Mouse (Mus musculus) hindbrain, embryonic 11.5 days (tissue): ENCODE measurements at regions not wholly inside any gene's neighbourhood (a gene's known extent, or its start where the extent isn't known, plus 50 kb on each side); places are given as distances from the start of the nearest gene placed in this dataset.
"Not testable (repeated sequence)": the region's sequence is repeated elsewhere in the genome, so short reads cannot be mapped to it uniquely, and the experiment has no call there.

Experiments
- ATAC-seq: fragments of 200-750 bp; cut with Nextera tagmentation; 2 replicates; pipeline ENCODE4 v1.8.0; 2017; ENCODE audit warnings: mild to moderate bottlenecking, moderate TSS enrichment, moderate library complexity; ENCODE audit not compliant: low FRiP score
- DNase-seq: peaks from one replicate; pipeline ENCODE4 v3.0.0-alpha.2; 2015; ENCODE audit warnings: low spot score
- H3K27ac ChIP-seq: fragments of 300-500 bp; sonication (generic); 2 replicates; pipeline ENCODE4 v1.5.1; 2014; ENCODE audit warnings: mild to moderate bottlenecking, low read depth, low read length
- H3K27me3 ChIP-seq: fragments of 300-500 bp; sonication (generic); 2 replicates; pipeline ENCODE4 v1.6.1; 2014; ENCODE audit warnings: mild to moderate bottlenecking, low read length, moderate library complexity, mixed read lengths; ENCODE audit not compliant: control insufficient read depth, insufficient read depth
- H3K36me3 ChIP-seq: fragments of 300-500 bp; sonication (generic); 2 replicates; pipeline ENCODE4 v1.6.1; 2014; ENCODE audit warnings: mild to moderate bottlenecking, low read length, moderate library complexity, mixed read lengths; ENCODE audit not compliant: control insufficient read depth, insufficient read depth
- H3K4me1 ChIP-seq: fragments of 300-500 bp; sonication (generic); replicated peaks from 2 replicates; pipeline ENCODE4 v1.6.1; 2014; ENCODE audit warnings: low read length, mixed read lengths; ENCODE audit not compliant: control insufficient read depth, insufficient read depth
- H3K4me2 ChIP-seq: fragments of 300-500 bp; sonication (generic); replicated peaks from 2 replicates; pipeline ENCODE4 v1.6.1; 2014; ENCODE audit warnings: mild to moderate bottlenecking, low read depth, low read length
- H3K4me3 ChIP-seq: fragments of 300-500 bp; sonication (generic); 2 replicates; pipeline ENCODE4 v1.5.1; 2014; ENCODE audit warnings: low read depth, low read length
- H3K9ac ChIP-seq: fragments of 300-500 bp; sonication (generic); 2 replicates; pipeline ENCODE4 v1.6.1; 2014; ENCODE audit warnings: low read depth, low read length
- H3K9me3 ChIP-seq: fragments of 300-500 bp; sonication (generic); 2 replicates; pipeline ENCODE4 v1.6.1; 2016; ENCODE audit warnings: low read length; ENCODE audit not compliant: control insufficient read depth
- WGBS: fragments of 180-500 bp; shearing (Covaris S2); extraction: QIAGEN DNeasy Blood & Tissue Kit; methylation state at CpG from one replicate; pipeline ENCODE4 v1.1.7; 2014; 5-methylcytosine and 5-hydroxymethylcytosine counted together

DNA sequence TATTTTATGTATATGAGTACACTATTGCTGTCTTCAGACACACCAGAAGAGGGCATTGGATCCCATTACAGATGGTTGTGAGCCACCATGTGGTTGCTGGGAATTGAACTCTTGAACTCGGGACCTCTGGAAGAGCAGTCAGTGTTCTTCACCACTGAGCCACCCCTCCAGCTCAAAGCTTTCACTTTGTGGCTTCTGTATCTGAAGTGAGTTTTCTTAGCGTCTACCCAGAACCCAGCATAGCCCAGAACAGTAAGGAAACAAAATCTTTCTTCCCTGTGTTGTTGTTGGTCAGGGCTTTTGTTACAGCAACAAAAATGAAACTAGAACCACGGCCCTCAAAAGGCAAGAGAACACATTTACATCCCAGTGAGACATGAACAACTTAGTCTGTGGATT lies 66.5 kb upstream of the Cpm start:
- H3K4me2 ChIP-seq, H3K27me3 ChIP-seq, DNase-seq, H3K9ac ChIP-seq, ATAC-seq, H3K36me3 ChIP-seq, H3K4me1 ChIP-seq, H3K27ac ChIP-seq, H3K4me3 ChIP-seq, H3K9me3 ChIP-seq: not testable (repeated sequence)
- 82% methylated on average over 3 of the region's 3 CpGs for WGBS

DNA sequence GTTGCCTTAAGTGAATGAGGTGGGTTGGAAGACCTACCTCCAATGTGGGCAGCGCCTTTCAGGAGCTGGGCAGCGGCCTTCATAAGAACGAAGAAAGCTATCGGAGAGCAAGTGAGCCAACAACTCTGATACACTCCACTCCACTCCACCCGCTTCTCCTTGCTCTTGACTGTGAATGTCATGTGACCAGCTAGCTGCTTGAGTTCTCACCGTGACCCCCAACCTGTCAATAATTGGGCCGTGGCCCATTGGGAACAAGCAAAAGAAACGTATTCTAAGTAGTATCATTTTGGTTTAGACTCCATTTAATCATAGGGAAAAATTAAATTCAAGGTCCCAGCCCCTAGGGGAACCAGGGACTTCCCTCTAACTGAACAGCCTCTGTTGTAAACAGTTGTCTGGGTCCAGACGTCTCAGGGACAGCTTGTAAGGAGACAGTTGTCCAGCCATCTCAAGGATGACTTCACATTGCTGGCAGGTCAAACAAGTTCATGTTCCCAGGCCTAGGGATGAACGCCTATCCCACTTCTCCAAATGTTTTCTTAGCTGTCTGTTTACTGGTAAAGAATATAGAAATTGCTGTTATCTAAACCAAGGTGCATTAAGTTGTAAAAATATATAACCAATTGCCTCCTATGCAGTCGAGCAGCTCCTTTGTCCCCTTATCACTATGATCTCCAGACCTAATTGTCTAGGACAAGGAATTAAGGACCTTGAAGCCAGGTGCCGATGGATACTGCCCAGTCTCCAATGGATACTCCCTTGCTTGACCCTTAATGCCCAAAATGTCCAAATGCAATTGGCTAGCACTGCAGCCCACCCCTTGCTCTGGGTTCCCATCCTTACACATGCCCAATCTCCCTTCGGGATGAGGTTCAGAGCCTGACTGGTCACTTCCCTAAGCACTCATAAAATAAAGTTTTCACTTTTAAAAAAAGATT lies 67.1 kb upstream of the Cpm start:
- Histone ChIP-seq H3K9ac (no peak overlapping the region), H3K9me3 (no peaks in the 10 kb centered on the region), H3K27ac (no peak overlapping the region), H3K4me1 (no peaks in the 10 kb centered on the region), H3K27me3 (no peaks in the 10 kb centered on the region), H3K4me3 (no peak overlapping the region), H3K4me2 (no peak overlapping the region), H3K36me3 (no peaks in the 10 kb centered on the region)
- WGBS, result 87% methylated on average over 13 of the region's 13 CpGs
- DNase-seq, result no peak
- ATAC-seq, result no peak

DNA sequence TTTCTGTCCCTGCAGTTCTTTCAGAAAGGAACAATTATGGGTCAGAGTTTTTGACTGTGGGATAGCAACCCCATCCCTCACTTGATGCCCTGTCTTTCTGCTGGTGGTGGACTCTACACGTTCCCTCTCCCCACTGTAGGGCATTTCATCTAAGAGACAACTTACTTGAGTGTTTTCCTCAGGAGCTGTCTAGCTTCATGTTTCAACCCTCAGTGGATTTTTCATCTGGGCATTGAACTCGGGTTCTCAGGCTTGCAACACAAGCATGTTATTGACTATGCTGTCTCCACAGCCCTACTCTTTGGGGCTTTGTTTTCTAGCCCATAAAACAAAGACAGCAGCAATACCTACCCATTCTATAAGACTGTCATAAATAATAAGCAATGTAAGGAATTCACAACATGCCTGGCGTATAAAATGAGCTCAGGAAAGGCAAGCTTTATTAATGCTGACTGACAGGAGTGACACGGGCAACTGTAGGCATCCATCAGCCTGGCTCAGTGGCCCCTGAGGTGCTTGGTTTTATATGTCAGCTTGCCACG lies 68.0 kb upstream of the Cpm start:
- ATAC-seq, result no peak
- Histone ChIP-seq H3K27ac (no peak overlapping the region), H3K9ac (no peak overlapping the region), H3K27me3 (no peaks in the 10 kb centered on the region), H3K9me3 (no peaks in the 10 kb centered on the region), H3K4me2 (no peak overlapping the region), H3K4me1 (no peaks in the 10 kb centered on the region), H3K4me3 (no peak overlapping the region), H3K36me3 (no peaks in the 10 kb centered on the region)
- WGBS, result 65% methylated on average over 5 of the region's 5 CpGs
- DNase-seq, result no peak

GRCm38 (mm10) chr10:117560396-117561278 lies 68.7 kb upstream of the Cpm start:
- Histone ChIP-seq H3K27ac (no peak overlapping the region), H3K9ac (no peak overlapping the region), H3K36me3 (no peaks in the 10 kb centered on the region), H3K27me3 (no peaks in the 10 kb centered on the region), H3K9me3 (no peaks in the 10 kb centered on the region), H3K4me2 (no peak overlapping the region), H3K4me3 (no peak overlapping the region), H3K4me1 (no peaks in the 10 kb centered on the region)
- ATAC-seq, result no peak
- 87% methylated on average over 9 of the region's 9 CpGs for WGBS
- DNase-seq, result no peak

- H3K27ac ChIP-seq, result no peak overlapping the region
- H3K36me3 ChIP-seq, result no peaks in the 10 kb centered on the region
- H3K9ac ChIP-seq, result no peak overlapping the region
- no peaks in the 10 kb centered on the region for H3K27me3 ChIP-seq
- H3K4me2 ChIP-seq, result no peak overlapping the region
- no peaks in the 10 kb centered on the region for H3K4me1 ChIP-seq
- no peaks in the 10 kb centered on the region for H3K9me3 ChIP-seq
- H3K4me3 ChIP-seq, result no peak overlapping the region
- no peak for ATAC-seq
- DNase-seq, result no peak
- 72% methylated on average over 17 of the region's 17 CpGs for WGBS
Observed at GRCm38 (mm10) chr10:117559615-117560395, 69.5 kb upstream of the Cpm start.

- no peak overlapping the region for H3K4me3 ChIP-seq
- no peak overlapping the region for H3K4me2 ChIP-seq
- no peaks in the 10 kb centered on the region for H3K9me3 ChIP-seq
- 90% methylated on average over 24 of the region's 24 CpGs for WGBS
- DNase-seq (no peak), ATAC-seq (no peak)
- no peaks in the 10 kb centered on the region for H3K36me3 ChIP-seq
- H3K27ac ChIP-seq, result no peak overlapping the region
- H3K9ac ChIP-seq, result no peak overlapping the region
- H3K27me3 ChIP-seq, result no peaks in the 10 kb centered on the region
- H3K4me1 ChIP-seq, result no peaks in the 10 kb centered on the region
Observed at GRCm38 (mm10) chr10:117558891-117559614, 70.2 kb upstream of the Cpm start.

GRCm38 (mm10) chr10:117558292-117558800 lies 71.0 kb upstream of the Cpm start:
- Histone ChIP-seq H3K4me1 (no peaks in the 10 kb centered on the region), H3K27ac (no peak overlapping the region), H3K4me3 (no peak overlapping the region), H3K4me2 (no peak overlapping the region), H3K9me3 (no peaks in the 10 kb centered on the region), H3K27me3 (no peaks in the 10 kb centered on the region), H3K9ac (no peak overlapping the region), H3K36me3 (no peaks in the 10 kb centered on the region)
- DNase-seq, result no peak
- no peak for ATAC-seq
- WGBS, result 84% methylated on average over 5 of the region's 5 CpGs
